Mouse (Mus musculus): ENCODE measurements around the gene Gm16506. TPM values are rescaled to one million over a fixed set of nuclear protein-coding genes. Genes with fewer than 3 reads are reported as not detected.
"Not testable (repeated sequence)": the region's sequence is repeated elsewhere in the genome, so short reads cannot be mapped to it uniquely, and the experiment has no call there.

Gm16506 gene
- not detected in 2 replicates for polyA plus RNA-seq (2012; rRNA removed)

DNA sequence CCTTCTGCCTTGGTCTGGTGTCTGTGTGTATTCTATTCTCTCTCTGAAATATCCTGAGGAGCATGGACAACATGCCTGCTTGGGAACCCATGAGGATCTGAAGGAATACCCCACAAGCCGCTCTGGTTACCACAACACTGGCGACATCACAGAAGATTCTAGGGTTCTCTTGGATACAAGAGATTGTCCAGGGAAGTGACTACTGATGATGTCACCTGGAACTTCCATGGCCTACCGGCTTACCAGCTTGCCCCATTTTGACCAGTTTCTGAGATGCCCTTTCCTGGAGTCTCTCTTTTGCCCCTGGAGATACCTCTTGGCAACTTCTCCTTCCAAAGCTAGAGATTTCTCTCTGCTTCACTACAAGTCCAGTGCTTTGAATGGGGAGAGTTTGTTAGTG lies at the start of gene Gm16506:
Gene Gm16506, minus strand, starts transcription at position 101 of the 400 bp plus-strand sequence.
- H3K4me3 ChIP-seq (replicated peaks; ENCODE audit: extremely low read depth, low read depth, low read length); H3K4me1 ChIP-seq (ENCODE audit: control insufficient read depth, insufficient read depth, low read length); DNase-seq: not testable (repeated sequence)
- WGBS: 89% methylated on average over 3 of the region's 3 CpGs

DNA sequence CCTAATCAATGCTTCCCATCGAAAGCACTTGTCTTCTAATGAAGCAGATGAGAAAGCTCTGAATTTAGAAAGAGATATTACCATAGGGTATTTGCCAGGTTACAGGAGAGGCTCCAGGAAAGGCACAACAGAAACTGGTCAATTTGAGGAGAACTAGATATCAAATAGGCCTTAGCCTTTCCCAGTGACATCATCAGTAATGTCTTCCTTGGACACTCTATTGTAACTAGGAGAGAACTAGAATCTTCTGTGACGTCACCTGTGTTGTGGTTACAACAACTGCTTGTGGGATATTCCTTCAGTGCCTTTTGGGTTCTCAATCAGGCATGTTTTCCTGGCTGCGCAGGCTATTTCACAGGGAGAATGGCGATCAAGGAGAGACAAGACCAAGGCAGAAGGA lies 20.3 kb upstream of the Gm16506 start, which contains the start of gene Gm6526:
Gene Gm6526, plus strand, starts transcription at position 301 of the 400 bp plus-strand sequence.
- not testable (repeated sequence) for H3K4me1 ChIP-seq (ENCODE audit: control insufficient read depth, insufficient read depth, low read length); H3K4me3 ChIP-seq (replicated peaks; ENCODE audit: extremely low read depth, low read depth, low read length); DNase-seq
- WGBS: 70% methylated on average over 4 of the region's 4 CpGs

DNA sequence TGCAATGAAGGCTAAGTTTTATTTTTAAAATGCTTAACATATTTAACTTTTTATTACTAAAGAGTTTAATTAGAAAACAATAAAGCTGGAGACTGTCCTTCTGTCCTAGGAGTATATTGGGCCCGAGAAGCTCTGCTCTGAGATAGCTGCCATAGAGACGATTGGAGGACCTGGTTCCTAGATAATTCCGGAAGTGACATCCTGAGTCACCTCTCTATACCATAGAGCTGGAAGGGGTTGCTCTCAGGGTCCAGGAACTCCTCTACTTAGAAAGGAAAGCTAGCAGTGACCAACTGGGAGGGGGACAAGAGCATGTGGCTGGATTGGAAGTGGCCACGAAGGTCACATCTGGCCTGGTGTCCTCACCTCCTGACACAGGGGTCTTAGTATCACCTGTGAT lies 29.7 kb downstream of the Gm16506 start, which contains the start of gene Gm7324:
Gene Gm7324, plus strand, starts transcription at position 208 of the 400 bp plus-strand sequence.
- not testable (repeated sequence) for H3K4me1 ChIP-seq (ENCODE audit: control insufficient read depth, insufficient read depth, low read length); DNase-seq; H3K4me3 ChIP-seq (replicated peaks; ENCODE audit: extremely low read depth, low read depth, low read length)
- 82% methylated on average over 4 of the region's 4 CpGs for WGBS

DNA sequence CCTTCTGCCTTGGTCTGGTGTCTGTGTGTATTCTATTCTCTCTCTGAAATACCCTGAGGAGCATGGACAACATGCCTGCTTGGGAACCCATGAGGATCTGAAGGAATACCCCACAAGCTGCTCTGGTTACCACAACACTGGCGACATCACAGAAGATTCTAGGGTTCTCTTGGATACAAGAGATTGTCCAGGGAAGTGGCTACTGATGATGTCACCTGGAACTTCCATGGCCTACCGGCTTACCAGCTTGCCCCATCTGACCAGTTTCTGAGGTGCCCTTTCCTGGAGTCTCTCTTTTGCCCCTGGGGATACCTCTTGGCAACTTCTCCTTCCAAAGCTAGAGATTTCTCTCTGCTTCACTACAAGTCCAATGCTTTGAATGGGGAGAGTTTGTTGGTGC lies 50.2 kb downstream of the Gm16506 start, which contains the start of gene Gm8165:
Gene Gm8165, minus strand, starts transcription at position 101 of the 400 bp plus-strand sequence.
- not testable (repeated sequence) for H3K4me3 ChIP-seq (replicated peaks; ENCODE audit: extremely low read depth, low read depth, low read length); DNase-seq; H3K4me1 ChIP-seq (ENCODE audit: control insufficient read depth, insufficient read depth, low read length)
- WGBS: 77% methylated on average over 1 of the region's 2 CpGs

Other genes with a start within 250 kb of the Gm16506 start
- gene Gm5799, start 183.9 kb downstream of the Gm16506 start, polyA plus RNA-seq (2012; rRNA removed): not detected in 2 replicates
- not detected in 2 replicates for gene Gm17654, start 148.3 kb downstream of the Gm16506 start, polyA plus RNA-seq (2012; rRNA removed)
- not detected in 2 replicates for gene Gm10375, start 119.5 kb downstream of the Gm16506 start, polyA plus RNA-seq (2012; rRNA removed)
- gene Gm8165, start 50.3 kb downstream of the Gm16506 start, polyA plus RNA-seq (2012; rRNA removed): not detected in 2 replicates
- not detected in 2 replicates for gene Gm7324, start 29.7 kb downstream of the Gm16506 start, polyA plus RNA-seq (2012; rRNA removed)
- gene Gm6526, start 20.4 kb upstream of the Gm16506 start, polyA plus RNA-seq (2012; rRNA removed): not detected in 2 replicates
- gene Gm8180, start 57.3 kb upstream of the Gm16506 start, polyA plus RNA-seq (2012; rRNA removed): not detected in 2 replicates
- gene Ear1, start 148.0 kb upstream of the Gm16506 start, polyA plus RNA-seq (2012; rRNA removed): 60.1 and 70.5 TPM in 2 replicates
- not detected in 2 replicates for gene Ear10, start 196.1 kb upstream of the Gm16506 start, polyA plus RNA-seq (2012; rRNA removed)
- gene Gm8113, start 197.9 kb upstream of the Gm16506 start, polyA plus RNA-seq (2012; rRNA removed): 2.0 and 2.3 TPM in 2 replicates
- gene Ang5, start 229.6 kb upstream of the Gm16506 start, polyA plus RNA-seq (2012; rRNA removed): not detected in 2 replicates

All from lung, adult 2 months (tissue).